Mouse (Mus musculus): ENCODE measurements around the gene Gm20388.

Gene Gm20388

DNA sequence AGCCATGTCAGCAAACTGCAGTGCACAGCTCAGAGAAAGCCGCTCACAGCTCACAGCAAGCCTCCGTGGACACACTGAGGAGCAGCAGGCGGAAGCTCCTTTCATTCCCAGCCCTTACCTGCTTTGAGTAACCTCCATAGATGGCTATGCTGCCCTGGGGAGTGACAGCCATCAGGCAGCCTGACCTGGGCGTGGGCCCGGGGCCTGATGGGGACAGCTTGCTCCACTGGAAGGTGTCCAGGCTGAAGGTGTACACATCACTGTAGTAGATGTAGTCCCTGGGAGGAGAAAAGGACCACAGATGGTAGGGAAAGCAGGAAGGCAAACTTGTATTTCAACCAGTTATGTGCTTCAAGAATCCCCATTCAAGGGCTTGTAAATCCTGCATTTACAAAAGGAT lies 1894.2 kb downstream of the Gm20388 start:
- no peak for DNase-seq (ENCODE audit: low spot score in 2 of 2)

DNA sequence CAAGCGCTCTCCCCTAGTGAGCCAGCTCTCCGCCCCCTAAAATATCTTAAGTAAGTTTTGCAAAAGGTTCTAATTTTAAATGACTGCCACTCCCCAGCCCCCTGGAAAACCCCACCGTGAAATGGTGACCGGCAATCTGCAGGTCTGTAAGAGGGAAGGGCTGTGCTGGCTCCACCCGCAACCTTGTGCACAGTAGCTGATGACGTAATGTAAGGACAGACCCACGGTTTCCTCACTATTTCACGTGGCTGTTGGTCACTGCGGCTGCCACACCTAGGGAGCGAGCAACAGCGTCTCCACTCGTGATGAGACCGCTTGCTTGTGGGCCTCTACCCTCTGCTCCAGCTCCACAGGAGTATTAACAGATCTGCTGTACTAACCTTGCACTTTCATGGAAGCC lies 1895.5 kb downstream of the Gm20388 start:
- no peak for DNase-seq (ENCODE audit: low spot score in 2 of 2)

DNA sequence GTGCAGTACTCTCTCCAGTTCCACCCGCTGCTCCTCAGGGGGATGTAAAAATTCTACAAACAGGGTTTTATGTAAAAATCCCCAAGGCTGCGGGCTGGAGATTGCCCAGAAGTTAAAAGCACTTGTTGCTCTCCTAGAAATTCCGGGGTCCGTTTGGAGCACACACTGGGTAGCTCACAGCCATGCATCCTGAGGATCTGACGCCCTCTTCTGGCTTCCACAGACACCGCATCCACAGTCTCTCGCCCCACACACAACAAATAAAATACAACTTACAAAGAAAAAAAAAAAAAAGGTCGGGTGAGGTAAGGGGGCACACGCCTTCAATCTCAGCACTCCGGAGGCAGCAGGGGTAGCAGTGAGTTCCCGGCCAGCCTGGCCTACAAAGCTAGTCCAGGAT lies 1897.4 kb downstream of the Gm20388 start:
- DNase-seq (ENCODE audit: low spot score in 2 of 2) = no peak

DNA sequence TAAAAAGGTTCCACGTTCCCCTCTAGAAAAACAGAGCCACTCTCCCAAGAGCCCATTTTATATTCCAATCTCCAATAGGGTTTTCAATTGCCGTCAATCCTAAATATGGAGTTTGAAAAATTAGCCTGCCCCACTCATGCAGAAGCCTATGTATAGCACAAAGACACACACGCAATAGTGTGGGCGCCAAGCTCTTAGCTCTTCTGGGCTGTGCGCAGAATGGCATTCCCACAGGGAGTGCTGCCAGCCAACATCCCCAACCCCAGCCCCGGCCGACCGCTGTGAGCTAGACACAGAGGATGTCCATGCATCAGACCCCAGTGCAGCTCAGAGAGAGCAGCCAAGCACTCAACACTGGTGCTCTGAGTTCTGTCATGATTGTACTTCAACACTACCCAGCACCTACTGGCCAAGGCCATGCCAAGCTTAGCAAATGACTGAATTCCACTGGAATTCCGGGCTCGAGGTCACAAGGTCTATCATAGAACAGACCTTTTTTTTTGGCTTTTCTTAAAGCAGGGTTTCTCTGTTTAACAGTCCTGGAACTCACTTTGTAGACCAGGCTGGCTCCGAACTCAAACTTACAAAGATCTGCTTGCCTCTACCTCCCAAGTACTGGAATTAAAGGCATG lies 1899.0 kb downstream of the Gm20388 start:
- no peak for DNase-seq (ENCODE audit: low spot score in 2 of 2)

DNA sequence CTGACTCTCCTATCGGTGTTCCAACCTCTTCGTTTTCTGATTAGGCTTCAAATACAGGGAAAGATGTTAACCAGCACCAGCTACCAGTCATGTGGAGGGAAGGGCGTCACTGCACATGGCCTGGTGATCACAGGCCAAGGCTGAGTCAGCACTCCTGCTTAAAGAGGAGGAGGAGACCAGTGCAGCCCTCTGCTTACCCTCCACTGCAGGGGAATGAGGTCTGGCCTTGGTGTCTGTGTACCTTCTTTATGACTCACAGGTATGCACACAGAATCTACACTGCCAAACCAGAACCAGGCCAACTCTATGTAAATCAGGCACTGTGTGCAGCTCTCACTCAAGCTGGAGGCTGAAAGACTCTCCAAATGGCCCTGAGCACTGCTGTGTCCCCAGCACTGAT lies 1900.9 kb downstream of the Gm20388 start:
- no peak for DNase-seq (ENCODE audit: low spot score in 2 of 2)

DNA sequence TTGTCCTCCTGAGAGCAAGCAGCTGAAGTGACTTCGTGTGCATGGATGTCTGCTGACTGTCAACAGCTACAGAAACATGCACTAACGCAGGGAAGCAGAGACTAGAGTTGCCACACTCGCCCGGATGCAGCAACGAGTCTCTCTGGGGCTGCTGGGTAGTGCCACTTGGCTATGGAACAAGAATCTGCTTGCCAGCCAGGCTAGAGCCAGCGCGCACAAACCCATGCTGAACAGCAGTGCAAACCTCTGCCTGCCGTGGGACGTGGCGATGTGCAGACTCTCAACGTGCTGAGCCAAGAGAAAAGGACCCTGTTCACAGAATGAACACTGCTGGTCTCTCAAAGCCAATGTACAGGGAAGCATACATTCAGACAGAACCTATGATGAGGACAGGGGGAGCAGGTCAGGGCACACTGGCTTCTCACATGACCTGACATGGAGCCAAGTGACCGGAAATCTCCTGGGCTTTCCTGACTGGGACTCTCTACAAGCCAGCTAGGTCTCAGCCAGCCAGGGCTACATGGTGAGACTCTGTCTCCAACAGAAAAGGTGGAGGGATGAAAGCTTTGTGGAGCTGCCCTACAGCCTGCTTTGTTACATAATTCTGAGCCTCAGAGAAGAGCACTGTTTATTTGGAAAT lies 1901.4 kb downstream of the Gm20388 start:
- DNase-seq (ENCODE audit: low spot score in 2 of 2) = no peak

DNA sequence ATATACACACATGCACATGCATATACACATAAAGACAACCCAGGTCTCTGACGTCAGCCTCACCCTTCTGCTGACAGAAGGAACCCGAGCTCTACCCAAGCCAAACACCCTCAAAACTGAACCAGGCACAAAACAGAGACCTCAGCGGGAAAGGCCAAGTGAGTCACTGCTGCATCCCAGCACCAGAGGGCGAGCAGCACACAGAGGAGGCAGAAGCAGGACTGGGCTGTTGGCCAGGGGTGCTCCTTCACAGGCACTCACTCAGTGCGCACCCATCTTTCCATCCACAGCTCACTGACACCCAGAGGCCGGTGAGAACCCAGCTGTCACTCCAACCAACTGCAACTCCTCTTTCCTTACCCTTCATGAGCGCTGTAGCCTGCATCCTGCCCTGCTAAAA lies 1907.6 kb downstream of the Gm20388 start:
- DNase-seq (ENCODE audit: low spot score in 2 of 2) = no peak

DNA sequence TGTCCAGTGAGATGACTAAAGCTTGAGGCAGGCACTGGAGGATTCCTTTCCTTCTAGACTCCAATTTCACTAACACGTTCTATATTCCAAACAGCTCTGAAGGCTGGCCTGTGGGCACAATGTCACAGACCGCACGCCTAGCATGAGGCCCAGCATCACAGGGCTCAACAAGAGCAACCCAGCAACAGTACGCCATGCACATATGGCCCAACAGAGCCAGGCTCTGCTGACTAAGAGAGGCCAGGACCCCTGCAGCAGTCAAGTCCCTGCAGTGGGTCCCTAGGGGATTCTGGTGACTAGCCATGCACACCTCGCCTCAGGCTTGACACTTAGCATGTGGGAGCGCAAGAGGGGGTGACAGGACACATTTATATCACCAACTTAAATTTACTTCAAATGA lies 1910.2 kb downstream of the Gm20388 start:
- DNase-seq (ENCODE audit: low spot score in 2 of 2) = peak in 1 of 2 experiments; percentile 0

DNA sequence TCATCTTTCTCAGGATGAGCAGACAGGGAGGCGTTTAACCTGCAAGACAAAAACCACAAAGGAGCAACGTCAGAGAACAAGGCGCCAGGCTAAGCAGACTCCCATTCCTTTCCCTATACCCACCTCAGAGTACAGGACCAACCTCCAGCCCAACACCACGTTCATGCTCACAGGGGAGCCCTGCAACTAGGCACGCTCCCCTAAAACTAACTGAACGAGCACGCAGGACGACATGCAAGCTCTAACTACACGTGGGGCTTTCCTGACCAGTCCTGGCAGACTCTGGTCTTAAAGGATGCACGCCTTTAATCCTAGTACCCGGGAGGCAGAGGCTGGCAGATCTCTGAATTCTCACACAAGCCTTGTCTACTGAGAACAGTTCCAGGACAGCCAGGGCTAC lies 1910.7 kb downstream of the Gm20388 start:
- peak in 1 of 2 experiments; percentile 2 for DNase-seq (ENCODE audit: low spot score in 2 of 2)

DNA sequence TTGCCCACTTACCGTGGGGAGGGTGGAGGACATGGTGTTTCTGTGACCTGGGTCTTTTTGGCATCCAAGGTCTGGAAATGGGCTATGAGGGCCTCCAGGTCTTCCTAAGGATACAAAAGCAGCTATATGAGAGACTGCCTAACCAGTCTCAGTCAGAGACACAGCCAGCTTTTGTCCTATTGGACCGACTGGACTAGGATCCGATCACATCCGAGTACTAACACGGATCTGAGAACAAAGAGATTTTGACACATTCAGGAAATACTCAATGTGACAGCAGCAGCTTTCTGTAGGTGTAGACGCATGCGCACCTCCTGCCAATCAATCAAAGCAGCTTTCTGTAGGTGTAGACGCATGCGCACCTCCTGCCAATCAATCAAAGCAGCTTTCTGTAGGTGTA lies 1911.1 kb downstream of the Gm20388 start:
- DNase-seq (ENCODE audit: low spot score in 2 of 2) = no peak

DNA sequence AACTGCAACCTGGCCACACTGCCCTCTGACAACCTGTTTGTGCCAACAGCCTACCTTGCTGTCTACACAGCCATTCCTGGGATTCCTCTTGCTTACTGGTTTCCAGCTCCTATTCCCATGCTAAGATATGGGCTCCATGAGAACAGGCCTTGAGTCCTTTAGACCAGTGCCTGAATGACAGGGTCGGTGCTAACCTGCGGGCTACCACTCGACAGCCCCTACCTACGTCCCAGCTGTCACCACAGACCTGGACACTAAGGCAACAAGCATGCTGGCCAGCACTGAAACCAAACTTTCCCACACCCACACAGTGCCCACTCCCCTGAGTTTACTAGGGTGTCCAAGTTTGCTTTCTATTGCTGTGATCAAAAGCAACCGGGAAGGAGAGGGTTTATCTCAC lies 1917.1 kb downstream of the Gm20388 start:
- no peak for DNase-seq (ENCODE audit: low spot score in 2 of 2)

DNA sequence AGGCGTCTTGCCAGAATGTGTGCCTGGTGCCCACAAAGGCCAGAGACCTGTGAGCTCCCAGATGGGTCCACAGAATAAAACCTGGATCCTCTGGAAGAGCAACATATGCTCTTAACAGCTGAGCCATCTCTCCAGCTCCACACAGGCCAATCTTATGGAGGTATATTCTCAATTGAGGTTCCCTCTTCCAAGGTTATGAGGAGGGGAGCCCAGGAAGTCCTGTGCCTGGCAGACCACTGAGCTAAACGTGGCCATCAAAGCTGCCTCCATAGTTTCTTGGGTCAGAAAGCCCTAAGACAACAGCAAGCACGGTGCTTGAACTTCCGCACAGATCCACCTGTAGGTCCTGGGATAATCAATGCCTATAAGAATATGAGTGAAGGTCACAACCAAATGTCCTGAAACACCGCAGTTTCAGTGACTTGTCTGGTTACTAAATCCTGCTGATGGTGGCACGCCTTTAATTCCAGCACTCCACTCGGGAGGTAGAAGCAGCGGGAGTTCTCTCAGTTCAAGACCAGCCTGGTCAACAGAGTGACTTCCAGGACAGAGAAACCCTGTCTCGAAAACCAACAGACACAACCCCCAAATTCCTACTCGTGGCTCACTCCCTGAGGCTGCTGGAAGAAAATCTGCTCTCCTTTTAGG lies 1917.9 kb downstream of the Gm20388 start:
- DNase-seq (ENCODE audit: low spot score in 2 of 2) = no peak

DNA sequence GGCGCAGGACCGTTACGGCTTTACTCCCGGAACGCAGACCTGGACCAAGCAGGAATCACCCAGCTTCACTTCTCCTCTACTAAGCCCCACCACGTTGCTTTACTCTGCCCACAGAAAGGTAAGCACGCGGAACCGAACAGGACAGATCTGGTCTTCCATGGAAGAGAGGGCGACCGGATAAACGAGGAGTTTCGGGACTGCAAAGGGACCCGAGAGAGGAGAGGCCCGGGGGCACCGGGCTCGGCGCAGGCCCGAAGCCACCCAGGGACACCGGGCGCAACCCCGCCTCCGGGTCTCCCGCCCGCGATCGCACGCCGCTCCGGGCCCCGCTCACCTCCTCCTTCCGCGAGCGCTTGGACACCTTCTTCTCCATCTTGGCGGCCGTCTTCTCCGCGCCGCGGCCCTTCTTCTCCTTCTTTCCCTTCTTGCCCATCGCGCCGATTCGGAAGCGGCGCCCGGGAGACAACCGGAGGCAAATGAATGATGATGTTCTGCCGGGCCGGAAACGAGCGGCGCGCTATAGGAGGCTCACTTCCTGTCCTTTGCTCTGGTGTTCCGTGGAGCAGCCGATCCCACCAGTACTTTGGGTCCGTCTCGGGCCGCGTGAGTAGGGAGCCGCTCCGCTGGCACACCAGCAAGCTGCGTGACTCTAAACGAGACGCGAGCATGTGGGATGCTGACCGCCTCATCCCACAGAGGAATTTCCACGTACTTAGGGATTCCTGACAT lies 1918.6 kb downstream of the Gm20388 start, which contains the start of gene Klhdc4:
TSS of gene Klhdc4 (minus strand) at position 522 of the 729 bp plus-strand sequence.
- DNase-seq (ENCODE audit: low spot score in 2 of 2) = peak; percentile 83 to 85

DNA sequence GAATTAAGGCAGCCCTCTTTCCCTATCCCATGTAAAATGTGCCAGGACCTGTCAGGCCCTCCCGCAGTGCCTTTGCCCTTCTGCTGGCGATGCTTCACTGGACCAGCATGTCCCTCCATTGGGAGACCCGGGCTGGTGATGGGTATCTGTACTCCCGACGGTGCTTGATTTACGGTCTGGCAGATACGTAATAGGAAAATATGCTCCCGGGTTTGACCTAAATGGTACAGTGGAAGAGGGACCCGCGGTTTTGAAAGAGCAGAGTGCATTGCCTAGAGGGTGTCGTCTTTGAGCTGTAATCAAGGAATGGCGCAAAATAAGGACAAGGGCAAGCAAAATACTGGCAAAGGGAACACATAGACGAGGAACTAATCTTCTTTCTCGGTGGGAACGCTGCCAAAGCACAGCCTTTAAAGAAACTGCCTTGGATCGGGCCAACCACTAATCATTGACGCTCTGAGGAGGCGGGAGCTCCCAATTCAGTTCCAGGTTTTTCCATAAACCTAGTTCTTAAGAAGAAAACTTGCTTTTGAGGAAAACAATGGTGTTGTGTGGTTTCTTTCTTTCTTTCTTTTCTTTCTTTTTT lies 1919.2 kb downstream of the Gm20388 start:
- DNase-seq (ENCODE audit: low spot score in 2 of 2) = no peak

DNA sequence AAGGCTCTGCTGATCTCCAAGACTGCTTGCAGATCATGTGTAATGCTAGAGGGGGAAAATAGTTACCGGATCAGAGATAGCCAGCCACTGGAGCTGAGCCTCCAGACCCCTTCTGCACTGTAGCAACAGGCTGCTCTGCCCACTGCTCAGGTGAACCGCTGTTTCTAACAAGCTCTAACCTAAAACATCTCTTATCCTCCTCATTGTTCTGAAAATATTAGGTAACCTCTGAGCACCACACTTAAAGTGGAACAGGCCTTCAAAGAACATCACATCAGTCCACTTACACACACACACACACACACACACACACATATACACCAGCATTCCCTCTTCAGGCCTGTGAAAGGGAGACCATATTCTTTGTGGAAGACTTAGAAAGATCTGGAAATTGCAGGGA lies 1921.4 kb downstream of the Gm20388 start:
- DNase-seq (ENCODE audit: low spot score in 2 of 2) = no peak

DNA sequence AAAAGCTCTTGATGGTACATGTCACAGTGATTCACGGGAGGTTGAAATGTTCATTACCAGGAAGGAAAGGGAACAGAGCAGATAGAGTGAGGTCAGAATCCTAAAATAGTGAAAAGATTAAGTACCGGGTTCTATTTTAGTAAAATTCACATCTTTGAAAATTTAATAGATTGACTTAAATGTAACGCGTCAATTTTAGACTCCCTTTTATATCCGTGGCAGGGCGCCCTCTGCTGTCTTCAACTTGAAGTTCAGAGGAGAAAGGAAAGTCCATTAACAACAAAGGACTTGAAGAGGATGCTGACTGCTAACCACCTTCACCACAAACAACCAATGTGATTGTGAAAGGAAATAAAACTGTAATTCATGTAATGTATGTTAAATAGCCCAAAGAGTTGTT lies 1921.9 kb downstream of the Gm20388 start:
- DNase-seq (ENCODE audit: low spot score in 2 of 2) = peak in 1 of 2 experiments; percentile 70

DNA sequence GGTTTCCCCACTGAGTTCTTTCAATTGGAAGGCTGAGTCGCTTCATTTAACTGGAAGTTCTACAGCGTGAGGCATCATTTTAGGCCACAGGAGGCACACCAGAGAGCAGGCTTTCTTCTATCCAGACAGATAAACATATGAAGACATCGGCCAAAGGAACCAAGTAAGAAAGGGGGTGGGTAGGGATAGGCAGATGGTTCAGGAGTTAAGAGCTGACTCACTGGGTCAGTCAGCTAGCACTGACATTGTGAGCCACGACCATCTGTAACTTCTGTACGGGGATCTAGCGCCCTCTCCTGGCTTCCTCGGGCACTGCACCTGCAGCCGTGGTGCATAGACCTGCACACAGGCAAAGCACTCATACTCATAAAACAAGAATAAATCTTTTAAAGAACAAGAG lies 1930.6 kb downstream of the Gm20388 start:
- DNase-seq (ENCODE audit: low spot score in 2 of 2) = peak; percentile 46 to 63

DNA sequence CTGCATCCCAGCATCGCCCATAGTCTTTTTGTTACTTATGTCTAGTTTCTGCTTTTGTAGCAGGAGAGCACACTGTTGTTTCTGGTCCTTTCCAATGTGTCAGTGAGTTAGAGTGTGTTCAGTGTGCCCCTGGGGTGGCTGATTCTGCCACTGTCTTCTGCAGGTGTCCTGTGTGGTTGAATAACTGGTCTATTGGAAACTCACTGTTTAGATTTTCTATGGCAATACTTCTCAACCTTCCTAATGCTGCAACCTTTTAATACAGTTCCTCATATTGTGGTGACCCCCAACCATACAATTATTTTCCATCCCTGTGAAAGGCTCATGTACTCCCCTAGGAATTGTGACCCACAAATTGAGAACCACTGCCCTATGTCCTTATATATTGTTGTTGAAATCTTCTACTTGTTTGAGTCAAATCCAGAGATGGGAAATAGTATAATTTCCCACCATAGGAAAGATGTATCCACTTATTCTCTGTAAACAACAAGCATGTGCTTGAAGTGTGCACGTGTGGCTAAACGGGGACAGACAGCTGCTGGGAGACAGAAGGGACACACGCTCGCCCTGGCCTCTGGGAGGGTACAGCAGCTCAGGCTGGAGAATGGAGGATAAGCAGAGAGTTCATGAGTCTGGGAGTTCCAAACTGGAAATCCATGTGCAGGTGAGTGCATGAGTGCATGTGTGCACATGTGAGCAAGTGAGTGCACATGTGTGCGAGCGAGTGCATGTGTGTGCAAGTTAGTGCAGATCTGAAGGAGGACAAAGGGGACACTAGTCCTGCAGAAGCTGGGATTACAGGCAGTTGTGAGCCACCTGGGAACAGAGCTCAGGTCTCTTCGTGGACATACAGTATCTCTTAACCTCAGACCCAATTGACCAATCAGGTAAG lies 1931.7 kb downstream of the Gm20388 start:
- DNase-seq (ENCODE audit: low spot score in 2 of 2) = no peak

DNA sequence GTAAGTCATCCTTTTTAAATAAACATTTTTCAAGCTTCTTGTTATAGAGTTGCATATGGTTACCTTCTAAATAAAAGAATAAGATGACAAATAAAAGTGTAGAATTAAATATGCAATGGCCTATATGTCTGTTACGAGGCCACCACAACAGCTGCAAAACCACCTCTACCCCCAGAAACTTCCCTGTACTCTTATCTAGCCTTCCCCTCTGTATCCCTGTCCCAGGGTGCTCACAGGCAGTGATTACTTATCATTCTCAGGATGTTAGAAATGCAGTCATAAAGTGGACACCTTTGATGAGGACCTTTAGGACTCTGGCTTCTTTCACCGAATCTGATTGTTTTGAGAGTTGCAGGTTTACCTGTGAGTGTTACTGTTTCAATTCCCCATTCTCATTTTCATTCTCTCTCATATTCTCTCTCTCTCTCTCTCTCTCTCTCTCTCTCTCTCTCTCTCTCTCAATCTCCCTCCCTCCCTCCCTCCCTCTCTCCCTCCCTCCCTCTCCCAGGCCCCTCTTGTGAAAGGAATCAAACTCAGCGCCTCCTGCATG lies 1932.6 kb downstream of the Gm20388 start:
- no peak for DNase-seq (ENCODE audit: low spot score in 2 of 2)

DNA sequence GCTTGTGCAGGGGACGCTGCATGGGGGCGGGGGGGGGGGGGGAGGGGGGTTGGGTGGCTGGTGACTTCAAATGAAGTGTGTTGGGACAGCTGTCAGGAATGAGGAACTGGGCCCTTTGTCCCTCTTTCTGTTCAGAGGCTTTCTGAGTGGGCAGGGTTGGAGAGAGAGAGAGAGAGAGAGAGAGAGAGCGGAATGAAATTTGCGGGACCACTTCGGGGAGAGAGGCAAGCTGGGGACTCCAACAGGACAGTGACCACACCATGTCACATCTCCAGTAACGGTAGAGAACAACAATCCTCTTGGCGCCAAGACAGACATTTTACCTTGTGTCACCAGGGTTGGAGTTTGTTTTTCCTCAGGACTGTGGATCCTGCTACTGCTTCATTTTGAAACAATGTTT lies 1934.1 kb downstream of the Gm20388 start:
- no peak for DNase-seq (ENCODE audit: low spot score in 2 of 2)

DNA sequence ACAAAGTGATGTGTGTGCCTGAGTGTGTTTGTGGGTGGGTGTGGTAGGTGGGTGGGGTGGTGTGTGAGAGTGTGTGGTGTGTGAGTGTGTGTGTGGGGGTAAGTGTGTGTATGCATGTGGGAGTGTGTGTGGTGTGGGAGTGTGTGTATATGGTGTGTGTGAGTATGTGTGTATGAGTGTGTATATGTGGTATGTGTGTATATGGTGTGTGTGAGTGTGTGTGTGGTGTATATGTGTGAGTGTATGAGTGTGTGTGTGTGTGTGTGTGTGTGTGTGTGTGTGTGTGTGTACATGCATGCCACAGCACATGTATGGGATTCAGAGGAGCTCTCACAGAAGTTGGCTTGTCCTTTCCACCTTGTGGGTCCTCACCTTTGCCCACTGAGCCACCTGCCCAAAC lies 1936.2 kb downstream of the Gm20388 start:
- no peak for DNase-seq (ENCODE audit: low spot score in 2 of 2)
